In genomic region chr7:141219558-141220099, GRCm38 (mm10) we compare ENCODE assay signal across 14 mouse cellular contexts. TPM values are rescaled to one million over a fixed set of nuclear protein-coding genes. Genes with fewer than 3 reads are reported as not detected.
DNase-seq lines count a peak whose midpoint lies in the region; ATAC-seq and TF ChIP-seq lines count a peak whose summit lies in the region.
"Had no signal": no experiment of that assay in that cellular context is flagged by ENCODE, and none has a peak within 500 bp of the region (broad histone marks: within the 10 kb centered on the region; RNA-seq: fewer than 3 reads in every experiment).

No protein-coding gene starts in this region.

- no peaks in the 10 kb centered on the region for H3K36me3 ChIP-seq in heart, embryonic 11.5 days (ENCODE audit: control insufficient read depth, insufficient read depth, low read length)
- 0 out of 2 replicates have a peak, but pooled peaks cover 3% of the 10 kb centered on the region for H3K36me3 ChIP-seq in heart, embryonic 12.5 days
- H3K36me3 ChIP-seq in ES-Bruce4 (ENCODE audit: control insufficient read depth, insufficient read depth, low read length, poor library complexity, severe bottlenecking), result 0 out of 2 replicates have a peak, but pooled peaks cover 5% of the 10 kb centered on the region
- H3K36me3 ChIP-seq in intestine, embryonic 15.5 days, result peaks cover 4% of the 10 kb centered on the region; the same call in 1 of the 2 replicates
- H3K36me3 ChIP-seq in liver, postnatal 0 days (replicated peaks; ENCODE audit: insufficient read depth, low read length), result peaks cover 4% of the 10 kb centered on the region; the same call in 1 of the 2 replicates

- DNase-seq in liver, postnatal 0 days, result no peak
- DNase-seq in retina, postnatal 1 day, result no peak
- DNase-seq in spleen, adult 12 weeks (ENCODE audit: low spot score), result no peak
- DNase-seq: adrenal gland, adult 8-10 months; cerebellum, postnatal 25 days; lung, postnatal 36 days; thymus, postnatal 25 days had no signal

- no peak for ATAC-seq in heart, embryonic 11.5 days (replicated peaks; ENCODE audit: insufficient number of reproducible peaks, low FRiP score, low TSS enrichment)
- ATAC-seq in heart, embryonic 12.5 days (ENCODE audit: insufficient number of reproducible peaks, low FRiP score), result no peak
- no peak for ATAC-seq in intestine, embryonic 15.5 days
- ATAC-seq in liver, postnatal 0 days, result no peak

- no peaks in the 10 kb centered on the region for H3K27me3 ChIP-seq in heart, embryonic 11.5 days (ENCODE audit: control insufficient read depth, insufficient read depth, low read length)
- no peaks in the 10 kb centered on the region for H3K27me3 ChIP-seq in heart, embryonic 12.5 days (replicated peaks)
- H3K27me3 ChIP-seq in ES-Bruce4 (ENCODE audit: control insufficient read depth, insufficient read depth, low read length, poor library complexity, severe bottlenecking), result no peaks in the 10 kb centered on the region
- no peaks in the 10 kb centered on the region for H3K27me3 ChIP-seq in intestine, embryonic 15.5 days (replicated peaks)
- H3K27me3 ChIP-seq in liver, postnatal 0 days (ENCODE audit: insufficient read depth, low read length), result no peaks in the 10 kb centered on the region
- H3K27me3 ChIP-seq: embryonic facial prominence, embryonic 13.5 days; hindbrain, embryonic 13.5 days; limb, embryonic 12.5 days had no signal

- no peaks in the 10 kb centered on the region for H3K9me3 ChIP-seq in heart, embryonic 11.5 days (replicated peaks; ENCODE audit: control insufficient read depth, low read length)
- no peaks in the 10 kb centered on the region for H3K9me3 ChIP-seq in heart, embryonic 12.5 days (replicated peaks)
- no peaks in the 10 kb centered on the region for H3K9me3 ChIP-seq in ES-Bruce4 (replicated peaks; ENCODE audit: control insufficient read depth, insufficient read depth, low read length, poor library complexity, severe bottlenecking)
- H3K9me3 ChIP-seq in intestine, embryonic 15.5 days, result no peaks in the 10 kb centered on the region
- H3K9me3 ChIP-seq in liver, postnatal 0 days (ENCODE audit: low read length), result no peaks in the 10 kb centered on the region
- H3K9me3 ChIP-seq: embryonic facial prominence, embryonic 13.5 days; hindbrain, embryonic 13.5 days; limb, embryonic 12.5 days had no signal

- peak overlapping the region; percentile 92; the same call in 1 of the 2 replicates for H3K4me2 ChIP-seq in heart, embryonic 11.5 days
- H3K4me2 ChIP-seq in heart, embryonic 12.5 days, result no peak overlapping the region; the same call in 1 of the 2 replicates
- peak overlapping the region; percentile 83 for H3K4me2 ChIP-seq in intestine, embryonic 15.5 days (replicated peaks)
- H3K4me2 ChIP-seq in liver, postnatal 0 days (ENCODE audit: low read depth, low read length), result peak overlapping the region; percentile 96; the same call in 1 of the 2 replicates
- H3K4me2 ChIP-seq: hindbrain, embryonic 13.5 days had no signal

- H3K4me3 ChIP-seq in heart, embryonic 11.5 days (ENCODE audit: low read depth, low read length), result no peak overlapping the region
- no peak overlapping the region for H3K4me3 ChIP-seq in heart, embryonic 12.5 days
- peak overlapping the region; percentile 12; the same call in 1 of the 2 replicates for H3K4me3 ChIP-seq in ES-Bruce4 (ENCODE audit: low read depth, low read length)
- no peak overlapping the region for H3K4me3 ChIP-seq in intestine, embryonic 15.5 days (replicated peaks)
- no peak overlapping the region for H3K4me3 ChIP-seq in liver, postnatal 0 days (ENCODE audit: low read depth, low read length)
- H3K4me3 ChIP-seq: embryonic facial prominence, embryonic 13.5 days; hindbrain, embryonic 13.5 days had no signal

- no peak overlapping the region for H3K27ac ChIP-seq in heart, embryonic 11.5 days (ENCODE audit: low read depth, low read length)
- H3K27ac ChIP-seq in heart, embryonic 12.5 days (ENCODE audit: poor library complexity, severe bottlenecking), result no peak overlapping the region
- peak overlapping the region; percentile 43; the same call in 1 of the 2 replicates for H3K27ac ChIP-seq in ES-Bruce4 (ENCODE audit: insufficient read depth, low read length)
- no peak overlapping the region for H3K27ac ChIP-seq in intestine, embryonic 15.5 days
- 0 out of 2 replicates have a peak overlapping the region, but pooled peaks have one; percentile 51 for H3K27ac ChIP-seq in liver, postnatal 0 days (ENCODE audit: low read depth)
- H3K27ac ChIP-seq: hindbrain, embryonic 13.5 days; limb, embryonic 12.5 days had no signal

- H3K4me1 ChIP-seq in heart, embryonic 11.5 days (ENCODE audit: control insufficient read depth, insufficient read depth, low read length), result peaks cover 32% of the 10 kb centered on the region
- H3K4me1 ChIP-seq in heart, embryonic 12.5 days (replicated peaks), result peaks cover 47% of the 10 kb centered on the region
- H3K4me1 ChIP-seq in ES-Bruce4 (ENCODE audit: control insufficient read depth, insufficient read depth, low read length), result peaks cover 6% of the 10 kb centered on the region
- H3K4me1 ChIP-seq in intestine, embryonic 15.5 days (replicated peaks), result peaks cover 62% of the 10 kb centered on the region
- peaks cover 67% of the 10 kb centered on the region for H3K4me1 ChIP-seq in liver, postnatal 0 days (ENCODE audit: insufficient read depth)

- TF ChIP-seq EP300 in ES-Bruce4 (IDR thresholded peaks at IDR 0.05; ENCODE audit: insufficient read depth, low read depth, low read length), result peak; percentile 94
- TF ChIP-seq EP300 in liver, postnatal 0 days (IDR thresholded peaks at IDR 0.05; ENCODE audit: low read depth), result no peak

- TF ChIP-seq CTCF in ES-Bruce4 (IDR thresholded peaks at IDR 0.05; ENCODE audit: low read depth, low read length), result no peak
- TF ChIP-seq CTCF in liver, postnatal 0 days (IDR thresholded peaks at IDR 0.05; ENCODE audit: low read depth), result no peak

- no peak for TF ChIP-seq POLR2A in ES-Bruce4 (IDR thresholded peaks at IDR 0.05; ENCODE audit: insufficient read depth, low read length)

- H3K9ac ChIP-seq in heart, embryonic 11.5 days (ENCODE audit: low read depth, low read length), result peak overlapping the region; percentile 34; the same call in 1 of the 2 replicates
- no peak overlapping the region for H3K9ac ChIP-seq in heart, embryonic 12.5 days
- no peak overlapping the region for H3K9ac ChIP-seq in ES-Bruce4 (ENCODE audit: low read depth, poor library complexity, severe bottlenecking)
- H3K9ac ChIP-seq in intestine, embryonic 15.5 days, result peak overlapping the region; percentile 2; the same call in 1 of the 2 replicates
- peak overlapping the region; percentile 21; the same call in 1 of the 2 replicates for H3K9ac ChIP-seq in liver, postnatal 0 days (replicated peaks)
- H3K9ac ChIP-seq: hindbrain, embryonic 13.5 days; limb, embryonic 12.5 days had no signal

- 92% methylated on average over 1 of the region's 1 CpGs for WGBS in heart, embryonic 11.5 days (ENCODE audit: insufficient replicate concordance)
- 94% methylated on average over 1 of the region's 1 CpGs for WGBS in heart, embryonic 12.5 days
- 94% methylated on average over 1 of the region's 1 CpGs for WGBS in intestine, embryonic 15.5 days
- WGBS in liver, postnatal 0 days (ENCODE audit: insufficient replicate concordance), result 96% methylated on average over 1 of the region's 1 CpGs

RNA-seq across cellular contexts. Expression of gene Rassf7, which starts 4.0 kb away (rescaled TPM):
- polyA plus RNA-seq in heart, embryonic 11.5 days (2014; fragmentation: Nextera tagmentation; extraction: Ambion mirVana), result 14.3 and 17.5 TPM in 2 replicates
- 12.9 and 16.2 TPM in 2 replicates for polyA plus RNA-seq in heart, embryonic 12.5 days (2016; fragmentation: Nextera tagmentation; extraction: Ambion mirVana)
- polyA plus RNA-seq in ES-Bruce4 (2011; ENCODE audit: insufficient read depth, insufficient read length, low read depth, missing spikeins), result 29.6 and 36.3 TPM in 2 replicates
- polyA plus RNA-seq in intestine, embryonic 15.5 days (2015; fragmentation: Nextera tagmentation; extraction: Ambion mirVana), result 63.7 and 70.0 TPM in 2 replicates
- 24.9 and 27.3 TPM in 2 replicates for polyA plus RNA-seq in liver, postnatal 0 days (2015; fragmentation: Nextera tagmentation; extraction: Ambion mirVana)

RNA-seq across cellular contexts. Expression of gene Lmntd2, which starts 5.7 kb away (rescaled TPM):
- 0.46 and 0.99 TPM in 2 replicates for polyA plus RNA-seq in heart, embryonic 11.5 days (2014; fragmentation: Nextera tagmentation; extraction: Ambion mirVana)
- 1.3 and 1.4 TPM in 2 replicates for polyA plus RNA-seq in heart, embryonic 12.5 days (2016; fragmentation: Nextera tagmentation; extraction: Ambion mirVana)
- 5.9 and 6.6 TPM in 2 replicates for polyA plus RNA-seq in ES-Bruce4 (2011; ENCODE audit: insufficient read depth, insufficient read length, low read depth, missing spikeins)
- 3.5 and 3.6 TPM in 2 replicates for polyA plus RNA-seq in intestine, embryonic 15.5 days (2015; fragmentation: Nextera tagmentation; extraction: Ambion mirVana)
- 0.49 TPM in 2 replicates for polyA plus RNA-seq in liver, postnatal 0 days (2015; fragmentation: Nextera tagmentation; extraction: Ambion mirVana)

RNA-seq across cellular contexts. Expression of gene Phrf1, which starts 9.0 kb away (rescaled TPM):
- 50.2 and 51.1 TPM in 2 replicates for polyA plus RNA-seq in heart, embryonic 11.5 days (2014; fragmentation: Nextera tagmentation; extraction: Ambion mirVana)
- 56.4 and 59.3 TPM in 2 replicates for polyA plus RNA-seq in heart, embryonic 12.5 days (2016; fragmentation: Nextera tagmentation; extraction: Ambion mirVana)
- polyA plus RNA-seq in ES-Bruce4 (2011; ENCODE audit: insufficient read depth, insufficient read length, low read depth, missing spikeins), result 99.5 and 99.9 TPM in 2 replicates
- 61.9 and 62.1 TPM in 2 replicates for polyA plus RNA-seq in intestine, embryonic 15.5 days (2015; fragmentation: Nextera tagmentation; extraction: Ambion mirVana)
- 10.8 and 14.3 TPM in 2 replicates for polyA plus RNA-seq in liver, postnatal 0 days (2015; fragmentation: Nextera tagmentation; extraction: Ambion mirVana)

RNA-seq across cellular contexts. Expression of gene Lrrc56, which starts 25.7 kb away (rescaled TPM):
- 1.6 TPM in 2 replicates for polyA plus RNA-seq in heart, embryonic 11.5 days (2014; fragmentation: Nextera tagmentation; extraction: Ambion mirVana)
- 2.5 and 3.5 TPM in 2 replicates for polyA plus RNA-seq in heart, embryonic 12.5 days (2016; fragmentation: Nextera tagmentation; extraction: Ambion mirVana)
- 3.3 and 3.4 TPM in 2 replicates for polyA plus RNA-seq in ES-Bruce4 (2011; ENCODE audit: insufficient read depth, insufficient read length, low read depth, missing spikeins)
- polyA plus RNA-seq in intestine, embryonic 15.5 days (2015; fragmentation: Nextera tagmentation; extraction: Ambion mirVana), result 5.1 and 5.4 TPM in 2 replicates
- 2.0 and 2.2 TPM in 2 replicates for polyA plus RNA-seq in liver, postnatal 0 days (2015; fragmentation: Nextera tagmentation; extraction: Ambion mirVana)

RNA-seq across cellular contexts. Expression of gene Hras, which starts 25.8 kb away (rescaled TPM):
- polyA plus RNA-seq in heart, embryonic 11.5 days (2014; fragmentation: Nextera tagmentation; extraction: Ambion mirVana), result 73.1 and 80.9 TPM in 2 replicates
- 74.1 and 78.2 TPM in 2 replicates for polyA plus RNA-seq in heart, embryonic 12.5 days (2016; fragmentation: Nextera tagmentation; extraction: Ambion mirVana)
- 50.5 and 51.8 TPM in 2 replicates for polyA plus RNA-seq in ES-Bruce4 (2011; ENCODE audit: insufficient read depth, insufficient read length, low read depth, missing spikeins)
- polyA plus RNA-seq in intestine, embryonic 15.5 days (2015; fragmentation: Nextera tagmentation; extraction: Ambion mirVana), result 92.9 and 107 TPM in 2 replicates
- polyA plus RNA-seq in liver, postnatal 0 days (2015; fragmentation: Nextera tagmentation; extraction: Ambion mirVana), result 44.0 and 46.2 TPM in 2 replicates

Comparison
In these comparisons a context has a peak if more than half of its experiments do, and no peak if none do; other contexts are left out.
1. H3K9ac ChIP-seq: peak in heart, embryonic 11.5 days (single experiment), intestine, embryonic 15.5 days (single experiment) and liver, postnatal 0 days (single experiment); none in heart, embryonic 12.5 days (single experiment) and ES-Bruce4 (single experiment).
2. H3K27ac ChIP-seq: peak in ES-Bruce4 (single experiment) and liver, postnatal 0 days (single experiment); none in heart, embryonic 11.5 days (single experiment), heart, embryonic 12.5 days (single experiment) and intestine, embryonic 15.5 days (single experiment).